Mouse (Mus musculus): ENCODE data around the gene Hist1h2bk. TPM values are rescaled to one million over a fixed set of nuclear protein-coding genes. Genes with fewer than 3 reads are reported as not detected.

Gene Hist1h2bk
- total RNA-seq (2023; ENCODE audit: inconsistent age): 59.7 to 88.4 TPM (median 71.1 TPM) in 4 replicates

DNA sequence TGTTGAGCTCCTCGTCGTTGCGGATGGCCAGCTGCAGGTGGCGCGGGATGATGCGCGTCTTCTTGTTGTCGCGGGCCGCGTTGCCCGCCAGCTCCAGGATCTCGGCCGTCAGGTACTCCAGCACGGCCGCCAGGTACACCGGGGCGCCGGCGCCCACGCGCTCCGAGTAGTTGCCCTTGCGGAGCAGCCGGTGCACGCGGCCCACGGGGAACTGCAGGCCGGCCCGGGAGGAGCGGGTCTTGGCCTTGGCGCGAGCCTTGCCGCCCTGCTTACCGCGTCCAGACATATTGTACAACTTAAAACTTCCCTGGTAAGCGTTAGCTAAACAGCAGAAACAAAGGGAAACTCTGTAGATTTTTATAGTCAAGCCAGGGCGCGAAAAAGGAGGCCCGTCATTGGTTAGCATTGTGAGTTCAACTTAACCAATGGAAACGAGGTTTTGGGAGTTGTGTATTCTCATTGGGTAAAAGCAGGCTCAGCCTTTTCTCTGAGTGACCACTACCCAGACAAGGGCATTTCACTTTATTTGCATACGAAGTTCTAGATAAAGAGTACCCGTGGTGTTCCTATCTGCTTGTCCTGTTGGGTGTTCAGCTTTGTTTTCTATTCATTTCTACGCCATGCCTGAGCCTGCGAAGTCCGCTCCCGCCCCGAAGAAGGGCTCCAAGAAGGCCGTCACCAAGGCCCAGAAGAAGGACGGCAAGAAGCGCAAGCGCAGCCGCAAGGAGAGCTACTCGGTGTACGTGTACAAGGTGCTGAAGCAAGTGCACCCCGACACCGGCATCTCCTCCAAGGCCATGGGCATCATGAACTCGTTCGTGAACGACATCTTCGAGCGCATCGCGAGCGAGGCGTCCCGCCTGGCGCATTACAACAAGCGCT is at the start of gene Hist1h2bk, which contains the start of gene Hist1h2ah:
Gene Hist1h2bk (plus strand): TSS at position 604 of the 882 bp plus-strand sequence.
Gene Hist1h2ah (minus strand): TSS at position 302 of the 882 bp plus-strand sequence.

DNA sequence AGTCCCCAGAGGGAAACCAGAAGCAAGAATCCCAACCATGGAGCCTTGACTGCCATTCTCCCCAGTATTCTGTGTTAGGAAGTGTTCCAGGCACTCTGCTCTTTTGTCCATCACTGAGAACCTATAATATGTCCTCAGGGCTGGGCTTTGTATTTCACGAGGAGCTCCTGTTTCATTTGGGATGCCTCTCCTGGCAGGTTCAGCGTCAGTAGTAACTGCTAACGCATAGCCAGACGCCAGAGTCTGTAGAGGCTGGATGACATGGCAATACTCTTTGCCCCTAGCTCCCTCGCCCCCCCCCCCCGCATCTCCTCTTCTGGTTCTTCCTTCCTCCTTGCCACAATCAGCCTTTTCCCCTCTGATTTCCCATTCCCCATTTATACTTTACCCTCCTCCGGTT is 26.0 kb upstream of the Hist1h2bk start, which contains the start of gene Prss16:
Gene Prss16 (minus strand): TSS at position 101 of the 400 bp plus-strand sequence.

DNA sequence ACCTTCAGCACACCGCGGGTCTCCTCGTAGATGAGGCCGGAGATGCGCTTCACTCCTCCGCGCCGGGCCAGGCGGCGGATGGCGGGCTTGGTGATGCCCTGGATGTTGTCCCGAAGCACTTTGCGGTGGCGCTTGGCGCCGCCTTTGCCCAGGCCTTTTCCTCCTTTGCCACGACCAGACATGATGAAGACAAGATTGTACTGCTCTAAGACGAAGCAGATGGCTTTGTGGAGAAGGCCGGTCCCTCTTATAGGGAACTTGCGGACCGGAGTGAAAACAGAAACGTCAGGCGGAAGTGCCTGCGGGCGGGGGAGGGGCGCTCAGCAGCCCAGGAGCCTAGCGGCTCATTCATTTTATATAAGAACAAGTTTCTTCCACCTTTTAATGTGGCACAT is 5.5 kb downstream of the Hist1h2bk start, which contains the start of gene Hist1h4i:
Gene Hist1h4i (minus strand): TSS at position 221 of the 395 bp plus-strand sequence.

DNA sequence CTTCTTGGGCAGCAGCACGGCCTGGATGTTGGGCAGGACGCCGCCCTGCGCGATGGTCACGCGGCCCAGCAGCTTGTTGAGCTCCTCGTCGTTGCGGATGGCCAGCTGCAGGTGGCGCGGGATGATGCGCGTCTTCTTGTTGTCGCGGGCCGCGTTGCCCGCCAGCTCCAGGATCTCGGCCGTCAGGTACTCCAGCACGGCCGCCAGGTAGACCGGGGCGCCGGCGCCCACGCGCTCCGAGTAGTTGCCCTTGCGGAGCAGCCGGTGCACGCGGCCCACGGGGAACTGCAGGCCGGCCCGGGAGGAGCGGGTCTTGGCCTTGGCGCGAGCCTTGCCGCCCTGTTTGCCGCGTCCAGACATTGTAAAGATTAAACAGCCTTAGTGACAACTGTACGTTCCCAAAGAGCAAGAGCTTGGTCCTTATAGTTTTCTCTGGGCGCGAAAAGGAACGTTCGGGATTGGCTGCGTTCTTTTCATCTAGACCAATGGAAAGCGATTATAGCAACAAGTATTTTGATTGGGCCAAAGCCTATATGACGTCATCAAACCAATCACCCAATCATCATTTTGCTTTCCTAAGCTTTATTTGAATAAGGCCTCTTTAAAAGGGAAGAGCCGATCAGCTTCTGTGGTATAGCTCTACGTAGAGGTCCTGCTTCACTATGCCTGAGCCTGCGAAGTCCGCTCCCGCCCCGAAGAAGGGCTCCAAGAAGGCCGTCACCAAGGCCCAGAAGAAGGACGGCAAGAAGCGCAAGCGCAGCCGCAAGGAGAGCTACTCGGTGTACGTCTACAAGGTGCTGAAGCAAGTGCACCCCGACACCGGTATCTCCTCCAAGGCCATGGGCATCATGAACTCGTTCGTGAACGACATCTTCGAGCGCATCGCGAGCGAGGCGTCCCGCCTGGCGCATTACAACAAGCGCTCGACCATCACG is 7.2 kb downstream of the Hist1h2bk start, which contains the start of the genes Hist1h2ag and Hist1h2bj:
Gene Hist1h2ag (minus strand): TSS at position 377 of the 935 bp plus-strand sequence.
Gene Hist1h2bj (plus strand): TSS at position 647 of the 935 bp plus-strand sequence.

DNA sequence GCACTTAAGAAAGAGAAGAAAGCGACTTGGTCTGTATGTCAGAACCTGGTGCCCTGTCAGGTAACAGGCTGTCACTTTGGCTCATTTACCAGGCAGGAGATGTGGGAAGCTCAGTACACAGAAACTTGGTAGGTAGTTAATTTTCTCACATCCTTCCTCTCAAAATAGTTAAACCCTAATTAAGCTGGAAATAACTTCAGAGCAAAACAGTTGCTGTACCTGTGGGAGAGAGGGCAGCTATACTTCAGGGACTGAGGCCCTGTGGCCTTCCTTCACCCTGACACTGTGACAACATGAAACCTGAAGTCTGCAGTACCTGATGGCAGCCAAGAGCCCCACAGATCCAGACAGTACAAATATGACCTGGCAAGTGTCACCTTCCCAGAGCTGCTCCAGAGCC is 48.5 kb downstream of the Hist1h2bk start, which contains the start of gene Vmn1r188:
Gene Vmn1r188 (plus strand): TSS at position 301 of the 400 bp plus-strand sequence.

Other genes with a start within 250 kb of the Hist1h2bk start
- gene Hist1h2an, start 248.7 kb upstream of the Hist1h2bk start, total RNA-seq (2023; ENCODE audit: inconsistent age): 26.3 to 53.4 TPM (median 30.7 TPM) in 4 replicates
- gene Hist1h2bp, start 248.4 kb upstream of the Hist1h2bk start, total RNA-seq (2023; ENCODE audit: inconsistent age): 38.6 to 53.7 TPM (median 48.7 TPM) in 4 replicates
- gene Hist1h2bq, start 225.7 kb upstream of the Hist1h2bk start, total RNA-seq (2023; ENCODE audit: inconsistent age): 179 to 205 TPM (median 201 TPM) in 4 replicates
- gene Hist1h2ao, start 225.4 kb upstream of the Hist1h2bk start, total RNA-seq (2023; ENCODE audit: inconsistent age): 199 to 315 TPM (median 296 TPM) in 4 replicates
- gene Hist1h4m, start 224.1 kb upstream of the Hist1h2bk start, total RNA-seq (2023; ENCODE audit: inconsistent age): 283 to 393 TPM (median 343 TPM) in 4 replicates
- gene Hist1h4n, start 203.7 kb upstream of the Hist1h2bk start, total RNA-seq (2023; ENCODE audit: inconsistent age): 138 to 258 TPM (median 167 TPM) in 4 replicates
- gene Hist1h2ap, start 202.4 kb upstream of the Hist1h2bk start, total RNA-seq (2023; ENCODE audit: inconsistent age): 46.5 to 101 TPM (median 67.4 TPM) in 4 replicates
- gene Hist1h2br, start 202.1 kb upstream of the Hist1h2bk start, total RNA-seq (2023; ENCODE audit: inconsistent age): 177 to 204 TPM (median 198 TPM) in 4 replicates
- gene Zfp184, start 90.8 kb upstream of the Hist1h2bk start, total RNA-seq (2023; ENCODE audit: inconsistent age): 3.0 to 5.1 TPM (median 4.2 TPM) in 4 replicates
- gene Pom121l2, start 54.7 kb upstream of the Hist1h2bk start, total RNA-seq (2023; ENCODE audit: inconsistent age): not detected in 4 replicates
- 0.42 to 1.4 TPM (median 0.62 TPM) in 4 replicates for gene Prss16, start 26.1 kb upstream of the Hist1h2bk start, total RNA-seq (2023; ENCODE audit: inconsistent age)
- gene Hist1h2ah, start 302 bp upstream of the Hist1h2bk start, total RNA-seq (2023; ENCODE audit: inconsistent age): 52.9 to 158 TPM (median 73.5 TPM) in 4 replicates
- 102 to 154 TPM (median 106 TPM) in 4 replicates for gene Hist1h4i, start 5.5 kb downstream of the Hist1h2bk start, total RNA-seq (2023; ENCODE audit: inconsistent age)
- 71.8 to 120 TPM (median 87.9 TPM) in 4 replicates for gene Hist1h2ag, start 7.1 kb downstream of the Hist1h2bk start, total RNA-seq (2023; ENCODE audit: inconsistent age)
- 59.3 to 73.5 TPM (median 68.5 TPM) in 4 replicates for gene Hist1h2bj, start 7.3 kb downstream of the Hist1h2bk start, total RNA-seq (2023; ENCODE audit: inconsistent age)
- gene Vmn1r188, start 48.6 kb downstream of the Hist1h2bk start, total RNA-seq (2023; ENCODE audit: inconsistent age): not detected in 4 replicates
- not detected in 4 replicates for gene Vmn1r189, start 70.0 kb downstream of the Hist1h2bk start, total RNA-seq (2023; ENCODE audit: inconsistent age)
- gene Vmn1r191, start 148.1 kb downstream of the Hist1h2bk start, total RNA-seq (2023; ENCODE audit: inconsistent age): not detected in 4 replicates
- not detected in 4 replicates for gene Vmn1r192, start 155.3 kb downstream of the Hist1h2bk start, total RNA-seq (2023; ENCODE audit: inconsistent age)
- gene Vmn1r193, start 187.3 kb downstream of the Hist1h2bk start, total RNA-seq (2023; ENCODE audit: inconsistent age): not detected in 4 replicates
- gene Vmn1r194, start 208.3 kb downstream of the Hist1h2bk start, total RNA-seq (2023; ENCODE audit: inconsistent age): not detected in 4 replicates
- not detected in 4 replicates for gene Vmn1r195, start 234.7 kb downstream of the Hist1h2bk start, total RNA-seq (2023; ENCODE audit: inconsistent age)